Mouse (Mus musculus): ENCODE measurements around the gene Irgc1. TPM values are rescaled to one million over a fixed set of nuclear protein-coding genes. Genes with fewer than 3 reads are reported as not detected.
A peak's percentile ranks its signal among the peaks of the same experiment; 100 is the strongest.

The Irgc1 gene
- polyA plus RNA-seq, 1 experiment from 2014 or later: not detected

DNA sequence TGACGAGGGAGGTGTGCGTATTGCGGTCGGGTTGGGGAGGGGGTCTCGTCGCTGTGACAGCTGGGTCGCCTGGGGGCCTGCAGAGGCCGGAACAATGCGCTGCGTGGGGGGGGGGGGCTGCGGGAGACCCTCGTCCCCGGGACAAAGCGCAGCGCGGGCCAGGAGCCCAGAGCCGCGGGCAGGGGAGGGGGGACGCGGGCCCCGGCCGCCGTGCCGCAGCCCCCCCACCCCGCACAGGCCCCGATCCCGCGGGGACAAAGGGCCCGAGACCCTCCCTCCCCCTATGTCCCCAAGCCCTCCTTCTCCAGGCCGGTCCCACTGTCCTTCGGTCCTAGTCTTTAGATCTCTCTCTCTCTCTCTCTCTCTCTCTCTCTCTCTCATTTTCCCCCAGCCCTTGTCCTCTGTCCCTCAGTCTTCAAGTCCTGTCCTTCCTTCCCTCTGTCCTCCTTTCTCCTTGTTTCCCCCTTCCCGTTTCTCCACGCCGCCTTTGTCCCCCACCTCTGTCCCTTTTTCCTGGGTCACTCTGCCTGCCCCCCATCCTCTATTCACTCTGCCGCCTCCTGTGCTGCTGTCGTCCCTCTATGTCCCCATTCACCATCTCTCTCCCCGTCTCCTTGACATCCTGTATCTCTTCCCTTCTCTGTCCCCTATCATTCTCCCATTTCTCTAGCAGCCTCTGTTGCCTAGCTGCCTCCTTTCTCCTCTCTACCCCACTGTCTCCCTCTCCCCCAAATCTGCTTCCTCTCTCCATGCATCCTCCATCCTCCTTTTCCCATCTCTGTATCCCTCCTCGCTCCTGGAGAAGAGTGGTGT, 30.3 kb upstream of the Irgc1 start:
- H3K4me1 ChIP-seq (replicated peaks; ENCODE audit: control insufficient read depth, insufficient read depth, low read length): peaks cover 65% of the 10 kb centered on the region
- WGBS: 1% methylated on average over 19 of the region's 38 CpGs

DNA sequence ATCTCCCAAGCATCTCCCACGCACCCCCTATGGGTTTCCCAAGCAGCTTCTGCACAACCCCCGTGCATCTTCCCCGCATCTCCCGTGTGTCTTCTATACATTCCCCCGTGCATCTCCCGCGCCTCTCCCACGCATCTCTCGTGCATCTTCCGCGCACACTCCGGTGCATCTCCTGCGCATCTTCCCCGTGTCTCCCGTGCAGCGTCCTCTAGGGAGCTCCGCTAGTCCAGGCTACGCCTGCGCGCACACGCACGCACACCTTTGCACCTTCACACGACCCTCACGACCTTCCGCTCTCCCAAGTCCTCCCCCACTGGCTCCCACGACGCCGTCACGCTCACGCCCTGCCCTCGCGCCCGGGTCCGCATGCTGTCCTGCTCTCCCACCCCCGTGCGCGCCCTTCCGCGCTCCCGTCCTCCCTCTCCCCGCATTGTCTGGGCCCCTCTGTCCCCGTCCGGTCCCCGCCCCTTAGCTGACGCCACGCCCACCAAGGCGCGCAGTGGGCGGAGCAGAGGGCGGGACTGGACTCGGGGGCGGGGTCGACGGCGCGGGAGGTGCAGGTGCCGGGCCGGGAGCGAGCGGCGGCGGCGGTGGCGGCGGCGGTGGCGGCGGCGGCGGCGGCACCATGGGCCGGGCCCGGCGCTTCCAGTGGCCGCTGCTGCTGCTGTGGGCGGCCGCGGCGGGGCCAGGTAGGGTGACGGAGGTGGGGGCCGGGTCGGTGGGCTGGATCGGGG, 29.5 kb upstream of the Irgc1 start, which contains the start of gene Cadm4:
Gene Cadm4, plus strand, starts transcription at position 550 of the 734 bp plus-strand sequence.
- under 1% methylated on average over 75 of the region's 83 CpGs for WGBS
- Histone ChIP-seq H3K4me2 (ENCODE audit: low read length) (peak within 1 kb of the TSS; percentile 89), H3K9ac (replicated peaks; ENCODE audit: low read depth, low read length) (peak within 1 kb of the TSS; percentile 97), H3K27me3 (replicated peaks; ENCODE audit: control insufficient read depth, insufficient read depth, low read length) (no peaks in the 10 kb centered on the region), H3K4me1 (replicated peaks; ENCODE audit: control insufficient read depth, insufficient read depth, low read length) (peaks cover 57% of the 10 kb centered on the region), H3K36me3 (ENCODE audit: control insufficient read depth, insufficient read depth) (no peaks in the 10 kb centered on the region), H3K27ac (ENCODE audit: low read length) (peak within 1 kb of the TSS; percentile 88), H3K4me3 (replicated peaks; ENCODE audit: low read length) (peak within 1 kb of the TSS; percentile 77), H3K9me3 (ENCODE audit: control insufficient read depth, low read length) (no peaks in the 10 kb centered on the region; the same call in 1 of the 2 replicates)
- ATAC-seq: peak; percentile 84

More for the DNA sequence above, 30.3 kb upstream of the Irgc1 start:
- Histone ChIP-seq H3K27me3 (replicated peaks; ENCODE audit: control insufficient read depth, insufficient read depth, low read length) (no peaks in the 10 kb centered on the region), H3K4me3 (replicated peaks; ENCODE audit: low read length) (peak overlapping the region; percentile 77), H3K9me3 (ENCODE audit: control insufficient read depth, low read length) (no peaks in the 10 kb centered on the region; the same call in 1 of the 2 replicates), H3K27ac (ENCODE audit: low read length) (peak overlapping the region; percentile 88), H3K4me2 (ENCODE audit: low read length) (peak overlapping the region; percentile 89), H3K36me3 (ENCODE audit: control insufficient read depth, insufficient read depth) (no peaks in the 10 kb centered on the region), H3K9ac (replicated peaks; ENCODE audit: low read depth, low read length) (peak overlapping the region; percentile 97)
- ATAC-seq: peak; percentile 8; the same call in 1 of the 2 replicates

DNA sequence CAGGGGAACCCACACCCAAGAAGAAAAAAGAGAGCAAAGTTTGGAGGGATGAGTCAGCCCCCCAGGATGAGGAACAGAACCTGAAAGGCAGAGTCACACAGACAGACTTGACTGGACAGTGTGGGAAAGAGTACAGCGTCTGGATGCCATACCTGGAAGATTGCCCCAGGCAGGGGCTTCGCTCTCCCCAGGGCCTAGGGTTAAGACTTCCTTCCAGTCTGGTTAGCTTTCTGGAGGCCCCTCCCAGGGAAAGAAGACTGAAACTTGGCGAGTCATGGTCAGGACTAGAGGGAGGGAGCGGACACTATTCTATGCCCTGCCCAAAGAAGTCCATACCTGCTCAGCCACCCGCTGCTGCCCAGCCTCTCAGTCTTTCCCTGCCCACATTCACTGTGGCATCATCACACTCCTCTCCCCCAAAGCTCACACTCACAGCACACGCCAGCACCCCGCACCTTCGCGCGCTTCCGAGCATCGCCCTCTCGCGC, 28.9 kb upstream of the Irgc1 start:
- peak overlapping the region; percentile 97 for H3K9ac ChIP-seq (replicated peaks; ENCODE audit: low read depth, low read length)
- peaks cover 51% of the 10 kb centered on the region for H3K4me1 ChIP-seq (replicated peaks; ENCODE audit: control insufficient read depth, insufficient read depth, low read length)
- no peaks in the 10 kb centered on the region; the same call in 1 of the 2 replicates for H3K9me3 ChIP-seq (ENCODE audit: control insufficient read depth, low read length)
- no peaks in the 10 kb centered on the region for H3K36me3 ChIP-seq (ENCODE audit: control insufficient read depth, insufficient read depth)
- H3K27me3 ChIP-seq (replicated peaks; ENCODE audit: control insufficient read depth, insufficient read depth, low read length): no peaks in the 10 kb centered on the region
- H3K27ac ChIP-seq (ENCODE audit: low read length): peak overlapping the region; percentile 88
- peak; percentile 59 for ATAC-seq
- peak overlapping the region; percentile 89 for H3K4me2 ChIP-seq (ENCODE audit: low read length)
- WGBS: 11% methylated on average over 14 of the region's 14 CpGs
- H3K4me3 ChIP-seq (replicated peaks; ENCODE audit: low read length): peak overlapping the region; percentile 77

DNA sequence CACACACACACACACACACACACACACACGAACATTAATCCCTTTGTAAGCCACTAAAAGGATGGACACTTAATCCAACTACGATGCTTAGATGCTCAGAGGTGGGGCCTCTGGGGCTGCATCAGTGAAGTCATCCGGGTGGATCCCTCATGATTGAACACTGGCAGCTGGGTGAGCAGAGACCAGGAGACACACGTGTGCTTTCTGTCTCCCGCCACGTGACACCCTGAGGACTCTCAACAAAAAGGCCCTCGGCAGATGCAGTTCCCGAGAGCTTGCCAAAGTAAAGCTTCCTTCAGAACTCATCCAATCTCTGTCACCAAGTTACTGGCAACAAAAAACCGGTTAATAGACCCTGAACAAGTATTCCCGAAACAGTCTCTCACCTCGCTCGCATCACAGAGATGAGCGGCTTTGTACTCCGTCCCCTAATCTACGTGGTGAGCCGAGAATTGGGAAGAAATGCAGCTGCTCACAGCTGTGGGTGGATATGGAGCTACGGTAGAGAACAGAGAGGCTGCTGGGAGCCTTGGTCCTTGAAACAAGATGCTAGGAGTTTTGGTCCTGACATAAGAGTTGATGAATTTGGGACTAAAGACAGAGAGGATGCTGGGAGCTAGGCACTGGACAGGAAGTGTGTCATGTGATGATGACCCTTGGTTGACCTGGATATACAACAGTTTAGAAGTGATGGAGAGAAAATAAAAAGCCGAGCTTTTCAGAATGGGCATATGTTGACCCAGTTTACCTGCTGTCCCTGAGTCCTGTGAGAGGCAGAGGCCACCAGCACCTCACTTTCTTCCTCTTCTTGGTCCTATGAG, 28.2 kb upstream of the Irgc1 start:
- H3K4me1 ChIP-seq (replicated peaks; ENCODE audit: control insufficient read depth, insufficient read depth, low read length): peaks cover 44% of the 10 kb centered on the region
- 0 out of 2 replicates have a peak overlapping the region, but pooled peaks have one; percentile 7 for H3K9ac ChIP-seq (replicated peaks; ENCODE audit: low read depth, low read length)

DNA sequence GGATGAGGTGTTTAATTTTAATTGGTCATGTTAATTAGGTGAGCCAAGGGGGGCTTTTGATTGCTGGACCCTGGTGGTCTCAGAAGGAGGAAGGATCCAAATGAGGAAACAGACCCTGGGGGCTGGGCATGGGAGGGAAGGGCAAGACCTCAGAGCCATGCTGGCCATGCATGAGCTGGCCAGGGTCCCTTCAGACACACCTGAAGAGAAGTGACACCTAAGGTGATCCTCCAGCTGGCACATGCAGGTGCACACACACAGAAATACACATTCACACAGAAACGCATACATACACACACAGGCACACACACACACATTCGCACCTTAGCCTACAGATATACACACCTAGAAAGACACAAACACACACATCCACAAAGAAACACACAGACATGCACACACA, 27.6 kb upstream of the Irgc1 start:
- no peak overlapping the region for H3K4me2 ChIP-seq (ENCODE audit: low read length)
- no peaks in the 10 kb centered on the region for H3K36me3 ChIP-seq (ENCODE audit: control insufficient read depth, insufficient read depth)
- peaks cover 42% of the 10 kb centered on the region for H3K4me1 ChIP-seq (replicated peaks; ENCODE audit: control insufficient read depth, insufficient read depth, low read length)
- no peak for ATAC-seq
- no peaks in the 10 kb centered on the region; the same call in 1 of the 2 replicates for H3K9me3 ChIP-seq (ENCODE audit: control insufficient read depth, low read length)
- no peak overlapping the region for H3K27ac ChIP-seq (ENCODE audit: low read length)
- H3K4me3 ChIP-seq (replicated peaks; ENCODE audit: low read length): no peak overlapping the region
- no peaks in the 10 kb centered on the region for H3K27me3 ChIP-seq (replicated peaks; ENCODE audit: control insufficient read depth, insufficient read depth, low read length)
- H3K9ac ChIP-seq (replicated peaks; ENCODE audit: low read depth, low read length): 0 out of 2 replicates have a peak overlapping the region, but pooled peaks have one; percentile 7
- WGBS: 82% methylated on average over 2 of the region's 2 CpGs

More for the DNA sequence above, 28.2 kb upstream of the Irgc1 start:
- Histone ChIP-seq H3K4me3 (replicated peaks; ENCODE audit: low read length) (no peak overlapping the region), H3K4me2 (ENCODE audit: low read length) (peak overlapping the region; percentile 89), H3K36me3 (ENCODE audit: control insufficient read depth, insufficient read depth) (no peaks in the 10 kb centered on the region), H3K9me3 (ENCODE audit: control insufficient read depth, low read length) (no peaks in the 10 kb centered on the region; the same call in 1 of the 2 replicates), H3K27ac (ENCODE audit: low read length) (no peak overlapping the region), H3K27me3 (replicated peaks; ENCODE audit: control insufficient read depth, insufficient read depth, low read length) (no peaks in the 10 kb centered on the region)
- 45% methylated on average over 18 of the region's 18 CpGs for WGBS
- no peak for ATAC-seq

DNA sequence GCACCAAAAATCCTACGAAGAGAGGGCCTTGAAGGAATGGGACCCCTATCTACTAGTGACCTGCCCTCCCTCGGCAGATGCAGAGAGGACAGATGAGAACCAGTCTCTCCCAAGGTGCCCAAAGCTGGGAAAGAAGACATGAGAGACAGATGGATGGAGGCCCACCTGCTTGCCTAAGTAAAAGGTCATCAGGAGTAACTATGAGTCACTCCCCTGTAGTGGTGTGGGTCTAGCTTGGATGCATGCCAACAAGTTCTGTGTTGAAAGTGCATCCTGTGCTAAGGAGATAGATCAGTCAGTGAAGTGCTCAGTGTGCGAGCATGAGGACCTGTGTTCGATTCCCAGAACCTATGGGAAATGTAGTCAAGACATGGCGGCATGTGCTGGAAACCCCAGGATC, 26.8 kb upstream of the Irgc1 start:
- no peak for ATAC-seq
- WGBS: 87% methylated on average over 5 of the region's 5 CpGs
- no peaks in the 10 kb centered on the region; the same call in 1 of the 2 replicates for H3K9me3 ChIP-seq (ENCODE audit: control insufficient read depth, low read length)
- no peak overlapping the region for H3K4me3 ChIP-seq (replicated peaks; ENCODE audit: low read length)
- no peak overlapping the region for H3K4me2 ChIP-seq (ENCODE audit: low read length)
- no peaks in the 10 kb centered on the region for H3K27me3 ChIP-seq (replicated peaks; ENCODE audit: control insufficient read depth, insufficient read depth, low read length)
- no peak overlapping the region for H3K9ac ChIP-seq (replicated peaks; ENCODE audit: low read depth, low read length)
- H3K27ac ChIP-seq (ENCODE audit: low read length): no peak overlapping the region
- H3K4me1 ChIP-seq (replicated peaks; ENCODE audit: control insufficient read depth, insufficient read depth, low read length): peaks cover 34% of the 10 kb centered on the region
- no peaks in the 10 kb centered on the region for H3K36me3 ChIP-seq (ENCODE audit: control insufficient read depth, insufficient read depth)

DNA sequence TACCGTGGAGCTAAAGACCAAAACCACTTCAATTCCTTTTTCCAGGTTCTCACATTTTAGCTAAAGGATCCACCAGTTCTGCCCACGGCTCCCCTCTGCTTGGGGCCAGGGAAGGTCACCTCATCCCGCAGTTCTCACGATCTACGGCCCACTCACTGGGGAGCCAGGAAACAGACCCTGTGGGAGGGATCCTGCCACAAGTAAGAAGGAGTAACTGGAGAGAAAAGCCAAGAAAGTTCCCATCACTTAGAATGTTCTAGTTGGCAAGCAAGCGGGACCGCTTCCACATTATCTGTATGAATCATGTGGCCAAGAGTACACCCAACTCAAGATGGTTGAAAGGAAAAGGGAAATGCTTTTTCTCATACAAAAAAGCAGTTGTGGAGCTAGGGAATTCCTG, 24.8 kb upstream of the Irgc1 start:
- 87% methylated on average over 7 of the region's 7 CpGs for WGBS
- H3K4me2 ChIP-seq (ENCODE audit: low read length): no peak overlapping the region
- H3K27me3 ChIP-seq (replicated peaks; ENCODE audit: control insufficient read depth, insufficient read depth, low read length): no peaks in the 10 kb centered on the region
- no peak overlapping the region for H3K27ac ChIP-seq (ENCODE audit: low read length)
- H3K9ac ChIP-seq (replicated peaks; ENCODE audit: low read depth, low read length): no peak overlapping the region
- no peaks in the 10 kb centered on the region for H3K36me3 ChIP-seq (ENCODE audit: control insufficient read depth, insufficient read depth)
- peaks cover 22% of the 10 kb centered on the region for H3K4me1 ChIP-seq (replicated peaks; ENCODE audit: control insufficient read depth, insufficient read depth, low read length)
- H3K9me3 ChIP-seq (ENCODE audit: control insufficient read depth, low read length): no peaks in the 10 kb centered on the region; the same call in 1 of the 2 replicates
- ATAC-seq: no peak
- H3K4me3 ChIP-seq (replicated peaks; ENCODE audit: low read length): no peak overlapping the region

DNA sequence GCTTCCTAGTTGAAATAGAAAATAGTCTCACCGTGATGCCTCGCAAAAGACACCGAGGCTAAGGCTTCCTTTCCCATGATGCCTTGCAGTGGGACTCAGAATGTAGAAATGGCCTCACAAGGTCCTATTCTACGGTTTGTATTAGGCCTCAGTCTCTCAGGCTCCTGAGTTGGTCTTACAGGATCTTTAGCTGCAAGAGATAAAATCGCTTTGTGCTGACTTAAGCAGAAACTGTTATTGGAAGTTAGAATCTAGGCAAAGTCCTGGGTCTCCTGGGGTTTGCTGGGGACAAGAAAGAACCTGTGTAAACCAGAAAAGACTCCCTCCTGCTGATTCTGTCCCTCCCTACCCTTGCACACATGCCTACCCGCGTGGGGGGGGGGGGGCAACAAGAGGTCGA, 24.2 kb upstream of the Irgc1 start:
- ATAC-seq: no peak
- Histone ChIP-seq H3K4me2 (ENCODE audit: low read length) (no peak overlapping the region), H3K4me1 (replicated peaks; ENCODE audit: control insufficient read depth, insufficient read depth, low read length) (peaks cover 22% of the 10 kb centered on the region), H3K27ac (ENCODE audit: low read length) (no peak overlapping the region), H3K27me3 (replicated peaks; ENCODE audit: control insufficient read depth, insufficient read depth, low read length) (no peaks in the 10 kb centered on the region), H3K36me3 (ENCODE audit: control insufficient read depth, insufficient read depth) (no peaks in the 10 kb centered on the region), H3K4me3 (replicated peaks; ENCODE audit: low read length) (no peak overlapping the region), H3K9ac (replicated peaks; ENCODE audit: low read depth, low read length) (no peak overlapping the region), H3K9me3 (ENCODE audit: control insufficient read depth, low read length) (no peaks in the 10 kb centered on the region; the same call in 1 of the 2 replicates)
- 80% methylated on average over 8 of the region's 8 CpGs for WGBS

All from forebrain, embryonic 16.5 days (tissue).